19 mouse cellular contexts compared by ENCODE assay signal in the genomic region with DNA sequence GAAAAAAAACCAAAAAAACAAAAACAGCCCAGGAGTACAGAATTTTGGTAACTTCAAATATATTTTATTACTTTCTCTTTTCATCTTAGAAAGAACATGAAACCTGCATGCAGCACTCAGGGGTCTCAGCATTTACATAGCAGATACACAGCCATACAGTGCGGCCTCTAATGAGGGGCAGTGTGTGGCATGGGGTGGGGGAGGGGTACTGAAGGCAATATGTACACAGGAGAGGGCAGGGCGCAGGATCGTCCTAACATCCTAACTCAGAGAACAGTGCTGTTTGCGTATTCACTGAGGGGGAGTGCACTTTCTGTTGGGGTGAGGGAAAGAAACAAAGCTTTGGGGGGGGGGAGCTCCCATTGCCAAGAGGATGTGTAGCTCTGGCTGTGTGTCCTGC. TPM values are rescaled to one million over a fixed set of nuclear protein-coding genes. Genes with fewer than 3 reads are reported as not detected.
DNase-seq lines count a peak whose midpoint lies in the region; ATAC-seq lines count a peak whose summit lies in the region.
"Had no signal": no experiment of that assay in that cellular context is flagged by ENCODE, and none has a peak within 500 bp of the region (broad histone marks: within the 10 kb centered on the region; RNA-seq: fewer than 3 reads in every experiment).

No protein-coding gene starts in this region.

- H3K9me3 ChIP-seq in hindbrain, embryonic 10.5 days, result peaks cover 5% of the 10 kb centered on the region; the same call in 1 of the 2 replicates
- no peaks in the 10 kb centered on the region for H3K9me3 ChIP-seq in hindbrain, embryonic 13.5 days
- H3K9me3 ChIP-seq in embryonic facial prominence, embryonic 13.5 days, result no peaks in the 10 kb centered on the region
- no peaks in the 10 kb centered on the region for H3K9me3 ChIP-seq in limb, embryonic 12.5 days

- H3K27ac ChIP-seq in hindbrain, embryonic 10.5 days, result 0 out of 2 replicates have a peak overlapping the region, but pooled peaks have one; percentile 50
- no peak overlapping the region for H3K27ac ChIP-seq in hindbrain, embryonic 13.5 days
- H3K27ac ChIP-seq in embryonic facial prominence, embryonic 13.5 days, result peak overlapping the region; percentile 62; the same call in 1 of the 2 replicates
- peak overlapping the region; percentile 95 for H3K27ac ChIP-seq in limb, embryonic 12.5 days
- H3K27ac ChIP-seq: forebrain, embryonic 12.5 days; heart, embryonic 13.5 days; hindbrain, embryonic 14.5 days had no signal

- H3K4me1 ChIP-seq in hindbrain, embryonic 10.5 days (replicated peaks), result peaks cover 20% of the 10 kb centered on the region
- H3K4me1 ChIP-seq in hindbrain, embryonic 13.5 days (replicated peaks), result peaks cover 14% of the 10 kb centered on the region; the same call in 1 of the 2 replicates
- H3K4me1 ChIP-seq in embryonic facial prominence, embryonic 13.5 days, result peaks cover 32% of the 10 kb centered on the region
- peaks cover 49% of the 10 kb centered on the region for H3K4me1 ChIP-seq in limb, embryonic 12.5 days (replicated peaks)
- H3K4me1 ChIP-seq: heart, embryonic 13.5 days had no signal

- H3K4me3 ChIP-seq in hindbrain, embryonic 10.5 days, result no peak overlapping the region
- no peak overlapping the region for H3K4me3 ChIP-seq in hindbrain, embryonic 13.5 days
- H3K4me3 ChIP-seq in embryonic facial prominence, embryonic 13.5 days, result no peak overlapping the region
- H3K4me3 ChIP-seq in limb, embryonic 12.5 days (replicated peaks), result no peak overlapping the region
- H3K4me3 ChIP-seq: forebrain, embryonic 12.5 days; heart, embryonic 13.5 days had no signal

- no peaks in the 10 kb centered on the region for H3K36me3 ChIP-seq in hindbrain, embryonic 10.5 days
- H3K36me3 ChIP-seq in hindbrain, embryonic 13.5 days, result no peaks in the 10 kb centered on the region
- peaks cover 30% of the 10 kb centered on the region for H3K36me3 ChIP-seq in embryonic facial prominence, embryonic 13.5 days
- H3K36me3 ChIP-seq in limb, embryonic 12.5 days, result peaks cover 33% of the 10 kb centered on the region
- H3K36me3 ChIP-seq: forebrain, embryonic 12.5 days; heart, embryonic 13.5 days had no signal

- no peak for DNase-seq in hindbrain, embryonic 10.5 days (ENCODE audit: low spot score)
- peak; percentile 34 for DNase-seq in retina, postnatal 1 day
- no peak for DNase-seq in thymus, postnatal 10 days (ENCODE audit: low spot score in 2 of 2)
- no peak for DNase-seq in adipocyte (ENCODE audit: low spot score)
- DNase-seq: adrenal gland, postnatal 10 days; cerebellum, adult 11 months; cerebellum, adult 8-10 months; cerebellum, postnatal 14 days; gastrocnemius, postnatal 36 days; heart, adult 11 months; heart, postnatal 36 days had no signal

- H3K9ac ChIP-seq in hindbrain, embryonic 13.5 days, result no peak overlapping the region
- H3K9ac ChIP-seq in embryonic facial prominence, embryonic 13.5 days, result peak overlapping the region; percentile 36; the same call in 1 of the 2 replicates
- 0 out of 2 replicates have a peak overlapping the region, but pooled peaks have one; percentile 1 for H3K9ac ChIP-seq in limb, embryonic 12.5 days (replicated peaks)
- H3K9ac ChIP-seq: forebrain, embryonic 12.5 days; heart, embryonic 13.5 days; hindbrain, embryonic 14.5 days had no signal

- H3K4me2 ChIP-seq in hindbrain, embryonic 13.5 days, result no peak overlapping the region
- H3K4me2 ChIP-seq in embryonic facial prominence, embryonic 13.5 days, result peak overlapping the region; percentile 15; the same call in 1 of the 2 replicates
- peak overlapping the region; percentile 45 for H3K4me2 ChIP-seq in limb, embryonic 12.5 days
- H3K4me2 ChIP-seq: forebrain, embryonic 12.5 days; heart, embryonic 13.5 days; hindbrain, embryonic 14.5 days had no signal

- 51% methylated on average over 4 of the region's 4 CpGs for WGBS in hindbrain, embryonic 10.5 days
- WGBS in hindbrain, embryonic 13.5 days, result 42% methylated on average over 4 of the region's 4 CpGs
- WGBS in embryonic facial prominence, embryonic 13.5 days, result 30% methylated on average over 4 of the region's 4 CpGs
- 22% methylated on average over 4 of the region's 4 CpGs for WGBS in limb, embryonic 12.5 days

- peaks cover 52% of the 10 kb centered on the region for H3K27me3 ChIP-seq in hindbrain, embryonic 10.5 days (ENCODE audit: insufficient read depth, poor library complexity, severe bottlenecking)
- H3K27me3 ChIP-seq in hindbrain, embryonic 13.5 days, result peaks cover 34% of the 10 kb centered on the region
- peaks cover 27% of the 10 kb centered on the region for H3K27me3 ChIP-seq in embryonic facial prominence, embryonic 13.5 days
- H3K27me3 ChIP-seq in limb, embryonic 12.5 days, result peaks cover 6% of the 10 kb centered on the region

- no peak for ATAC-seq in hindbrain, embryonic 13.5 days (ENCODE audit: low FRiP score)
- ATAC-seq in embryonic facial prominence, embryonic 13.5 days (ENCODE audit: insufficient number of reproducible peaks, insufficient read depth, low FRiP score, low TSS enrichment, low read depth), result no peak
- no peak for ATAC-seq in limb, embryonic 12.5 days (ENCODE audit: insufficient number of reproducible peaks, insufficient read depth, low FRiP score, low TSS enrichment, low read depth)
- ATAC-seq: intestine, embryonic 16.5 days had no signal

RNA-seq across cellular contexts. Expression of a gene that starts 7.8 kb away (rescaled TPM):
- 6.1 and 12.5 TPM in 2 replicates for polyA plus RNA-seq in hindbrain, embryonic 10.5 days (2016; fragmentation: Nextera tagmentation; extraction: Ambion mirVana)
- 4.9 and 8.2 TPM in 2 replicates for polyA plus RNA-seq in hindbrain, embryonic 13.5 days (2015; fragmentation: Nextera tagmentation; extraction: Ambion mirVana)
- 589 and 679 TPM in 2 replicates for polyA plus RNA-seq in embryonic facial prominence, embryonic 13.5 days (2015; fragmentation: Nextera tagmentation; extraction: Ambion mirVana)
- polyA plus RNA-seq in limb, embryonic 12.5 days (2016; fragmentation: Nextera tagmentation; extraction: Ambion mirVana), result 342 and 397 TPM in 2 replicates

RNA-seq across cellular contexts. Expression of a gene that starts 36.6 kb away (rescaled TPM):
- 28.4 and 33.7 TPM in 2 replicates for polyA plus RNA-seq in hindbrain, embryonic 10.5 days (2016; fragmentation: Nextera tagmentation; extraction: Ambion mirVana)
- polyA plus RNA-seq in hindbrain, embryonic 13.5 days (2015; fragmentation: Nextera tagmentation; extraction: Ambion mirVana), result 5.9 and 9.8 TPM in 2 replicates
- 1.1 and 2.0 TPM in 2 replicates for polyA plus RNA-seq in embryonic facial prominence, embryonic 13.5 days (2015; fragmentation: Nextera tagmentation; extraction: Ambion mirVana)
- polyA plus RNA-seq in limb, embryonic 12.5 days (2016; fragmentation: Nextera tagmentation; extraction: Ambion mirVana), result not detected in 2 replicates
- polyA plus RNA-seq: heart, embryonic 13.5 days; heart, postnatal 0 days; hindbrain, embryonic 14.5 days; intestine, embryonic 16.5 days had no signal

Comparison
In these comparisons a context has a peak if more than half of its experiments do, and no peak if none do; other contexts are left out.
1. RNA of a gene that starts 7.8 kb away (polyA plus RNA-seq): 589 to 679 TPM in embryonic facial prominence, embryonic 13.5 days and 342 to 397 TPM in limb, embryonic 12.5 days; 6.1 to 12.5 TPM in hindbrain, embryonic 10.5 days and 4.9 to 8.2 TPM in hindbrain, embryonic 13.5 days; every median in the first group is over 10 times any median in the second.